Mouse (Mus musculus): Measurements from ENCODE around the gene Ecpas. TPM values are rescaled to one million over a fixed set of nuclear protein-coding genes. Genes with fewer than 3 reads are reported as not detected.
A peak's percentile ranks its signal among the peaks of the same experiment; 100 is the strongest.

Ecpas gene
- polyA plus RNA-seq (2015; fragmentation: Nextera tagmentation; extraction: Ambion mirVana): 26.6 and 26.7 TPM in 2 replicates

GRCm38 (mm10) chr4:58912629-58913335 lies at the start of gene Ecpas:
Ecpas (minus strand) TSS chr4:58912749.
- peaks cover 17% of the 10 kb centered on the region for H3K4me1 ChIP-seq
- H3K4me3 ChIP-seq: peak within 1 kb of the TSS; percentile 92
- peak within 1 kb of the TSS; percentile 96 for H3K27ac ChIP-seq
- H3K36me3 ChIP-seq: no peaks in the 10 kb centered on the region
- H3K4me2 ChIP-seq: peak within 1 kb of the TSS; percentile 82
- no peaks in the 10 kb centered on the region for H3K27me3 ChIP-seq
- ATAC-seq (ENCODE audit: borderline replicate concordance, extremely low read depth, low FRiP score, low TSS enrichment): peak; percentile 77
- peak within 1 kb of the TSS; percentile 91 for H3K9ac ChIP-seq
- no peaks in the 10 kb centered on the region for H3K9me3 ChIP-seq
- WGBS: 3% methylated on average over 40 of the region's 43 CpGs

GRCm38 (mm10) chr4:58961719-58962118 lies 49.2 kb upstream of the Ecpas start:
- H3K4me2 ChIP-seq: no peak overlapping the region
- WGBS: 92% methylated on average over 15 of the region's 15 CpGs
- H3K4me3 ChIP-seq: no peak overlapping the region
- ATAC-seq (ENCODE audit: borderline replicate concordance, extremely low read depth, low FRiP score, low TSS enrichment): no peak
- H3K27me3 ChIP-seq: no peaks in the 10 kb centered on the region
- H3K4me1 ChIP-seq: no peaks in the 10 kb centered on the region
- H3K9ac ChIP-seq: no peak overlapping the region
- no peak overlapping the region for H3K27ac ChIP-seq
- H3K36me3 ChIP-seq: no peaks in the 10 kb centered on the region
- no peaks in the 10 kb centered on the region for H3K9me3 ChIP-seq

- WGBS: 88% methylated on average over 11 of the region's 11 CpGs
Measured at GRCm38 (mm10) chr4:58952630-58953029, 40.1 kb upstream of the Ecpas start.

GRCm38 (mm10) chr4:58948391-58948790 lies 35.8 kb upstream of the Ecpas start:
- Histone ChIP-seq H3K9me3 (no peaks in the 10 kb centered on the region), H3K4me3 (no peak overlapping the region), H3K36me3 (no peaks in the 10 kb centered on the region), H3K9ac (no peak overlapping the region), H3K4me1 (peaks cover 5% of the 10 kb centered on the region), H3K27ac (no peak overlapping the region), H3K27me3 (0 out of 2 replicates have a peak, but pooled peaks cover 7% of the 10 kb centered on the region), H3K4me2 (no peak overlapping the region)
- ATAC-seq (ENCODE audit: borderline replicate concordance, extremely low read depth, low FRiP score, low TSS enrichment): no peak
- WGBS: 77% methylated on average over 4 of the region's 4 CpGs

More at GRCm38 (mm10) chr4:58952630-58953029, 40.1 kb upstream of the Ecpas start:
- ATAC-seq (ENCODE audit: borderline replicate concordance, extremely low read depth, low FRiP score, low TSS enrichment): no peak
- Histone ChIP-seq H3K9me3 (no peaks in the 10 kb centered on the region), H3K36me3 (no peaks in the 10 kb centered on the region), H3K4me1 (no peaks in the 10 kb centered on the region), H3K9ac (no peak overlapping the region), H3K4me2 (no peak overlapping the region), H3K27me3 (no peaks in the 10 kb centered on the region), H3K27ac (no peak overlapping the region), H3K4me3 (no peak overlapping the region)

- H3K4me3 ChIP-seq: no peak overlapping the region
- H3K4me1 ChIP-seq: peaks cover 8% of the 10 kb centered on the region
- ATAC-seq (ENCODE audit: borderline replicate concordance, extremely low read depth, low FRiP score, low TSS enrichment): no peak
- H3K9me3 ChIP-seq: no peaks in the 10 kb centered on the region
- WGBS: 47% methylated on average over 5 of the region's 5 CpGs
- H3K27me3 ChIP-seq: 0 out of 2 replicates have a peak, but pooled peaks cover 7% of the 10 kb centered on the region
- H3K27ac ChIP-seq: no peak overlapping the region
- H3K4me2 ChIP-seq: peak overlapping the region; percentile 94; the same call in 1 of the 2 replicates
- H3K9ac ChIP-seq: no peak overlapping the region
- H3K36me3 ChIP-seq: no peaks in the 10 kb centered on the region
Measured at GRCm38 (mm10) chr4:58944695-58945094, 32.1 kb upstream of the Ecpas start.

GRCm38 (mm10) chr4:58944206-58944553 lies 31.6 kb upstream of the Ecpas start:
- H3K4me1 ChIP-seq: peaks cover 8% of the 10 kb centered on the region
- H3K27ac ChIP-seq: no peak overlapping the region
- H3K36me3 ChIP-seq: no peaks in the 10 kb centered on the region
- no peak for ATAC-seq (ENCODE audit: borderline replicate concordance, extremely low read depth, low FRiP score, low TSS enrichment)
- H3K4me2 ChIP-seq: peak overlapping the region; percentile 94
- H3K4me3 ChIP-seq: peak overlapping the region; percentile 71
- H3K9me3 ChIP-seq: no peaks in the 10 kb centered on the region
- H3K9ac ChIP-seq: peak overlapping the region; percentile 58; the same call in 1 of the 2 replicates
- H3K27me3 ChIP-seq: 0 out of 2 replicates have a peak, but pooled peaks cover 7% of the 10 kb centered on the region
- WGBS: 12% methylated on average over 6 of the region's 6 CpGs

GRCm38 (mm10) chr4:58943420-58944205 lies 31.1 kb upstream of the Ecpas start, which contains the start of gene Zkscan16:
Zkscan16 (plus strand) TSS chr4:58943628.
- H3K4me1 ChIP-seq: peaks cover 8% of the 10 kb centered on the region
- H3K9me3 ChIP-seq: no peaks in the 10 kb centered on the region
- peak; percentile 74; the same call in 1 of the 2 replicates for ATAC-seq (ENCODE audit: borderline replicate concordance, extremely low read depth, low FRiP score, low TSS enrichment)
- H3K27ac ChIP-seq: no peak within 1 kb of the TSS
- 1% methylated on average over 50 of the region's 50 CpGs for WGBS
- H3K4me2 ChIP-seq: peak within 1 kb of the TSS; percentile 94
- 0 out of 2 replicates have a peak, but pooled peaks cover 7% of the 10 kb centered on the region for H3K27me3 ChIP-seq
- H3K9ac ChIP-seq: peak within 1 kb of the TSS; percentile 58
- no peaks in the 10 kb centered on the region for H3K36me3 ChIP-seq
- H3K4me3 ChIP-seq: peak within 1 kb of the TSS; percentile 71

- no peak for ATAC-seq (ENCODE audit: borderline replicate concordance, extremely low read depth, low FRiP score, low TSS enrichment)
- Histone ChIP-seq H3K27me3 (0 out of 2 replicates have a peak, but pooled peaks cover 7% of the 10 kb centered on the region), H3K4me1 (peaks cover 8% of the 10 kb centered on the region), H3K9me3 (no peaks in the 10 kb centered on the region), H3K36me3 (no peaks in the 10 kb centered on the region), H3K4me3 (peak overlapping the region; percentile 71), H3K4me2 (peak overlapping the region; percentile 94), H3K27ac (no peak overlapping the region), H3K9ac (peak overlapping the region; percentile 58; the same call in 1 of the 2 replicates)
- 79% methylated on average over 4 of the region's 4 CpGs for WGBS
Measured at GRCm38 (mm10) chr4:58942942-58943341, 30.4 kb upstream of the Ecpas start.

- ATAC-seq (ENCODE audit: borderline replicate concordance, extremely low read depth, low FRiP score, low TSS enrichment): no peak
- 0 out of 2 replicates have a peak, but pooled peaks cover 7% of the 10 kb centered on the region for H3K27me3 ChIP-seq
Measured at GRCm38 (mm10) chr4:58941638-58942037, 29.1 kb upstream of the Ecpas start.

GRCm38 (mm10) chr4:58935846-58936245 lies 23.3 kb upstream of the Ecpas start:
- no peaks in the 10 kb centered on the region for H3K27me3 ChIP-seq
- H3K4me3 ChIP-seq: no peak overlapping the region
- no peaks in the 10 kb centered on the region for H3K9me3 ChIP-seq
- no peak overlapping the region for H3K27ac ChIP-seq
- no peak for ATAC-seq (ENCODE audit: borderline replicate concordance, extremely low read depth, low FRiP score, low TSS enrichment)
- H3K36me3 ChIP-seq: no peaks in the 10 kb centered on the region
- H3K4me2 ChIP-seq: no peak overlapping the region
- H3K4me1 ChIP-seq: peaks cover 7% of the 10 kb centered on the region
- WGBS: 57% methylated on average over 3 of the region's 3 CpGs
- no peak overlapping the region for H3K9ac ChIP-seq

More at GRCm38 (mm10) chr4:58941638-58942037, 29.1 kb upstream of the Ecpas start:
- peaks cover 8% of the 10 kb centered on the region for H3K4me1 ChIP-seq
- no peak overlapping the region for H3K27ac ChIP-seq
- no peaks in the 10 kb centered on the region for H3K36me3 ChIP-seq
- H3K4me3 ChIP-seq: no peak overlapping the region
- no peaks in the 10 kb centered on the region for H3K9me3 ChIP-seq
- no peak overlapping the region for H3K4me2 ChIP-seq
- H3K9ac ChIP-seq: no peak overlapping the region

- peak overlapping the region; percentile 19; the same call in 1 of the 2 replicates for H3K4me2 ChIP-seq
Measured at GRCm38 (mm10) chr4:58934746-58935476, 22.4 kb upstream of the Ecpas start.

More at GRCm38 (mm10) chr4:58934746-58935476, 22.4 kb upstream of the Ecpas start:
- Histone ChIP-seq H3K9ac (no peak overlapping the region), H3K4me1 (peaks cover 7% of the 10 kb centered on the region), H3K9me3 (no peaks in the 10 kb centered on the region), H3K4me3 (no peak overlapping the region), H3K36me3 (no peaks in the 10 kb centered on the region), H3K27ac (no peak overlapping the region), H3K27me3 (no peaks in the 10 kb centered on the region)
- WGBS: 26% methylated on average over 15 of the region's 15 CpGs
- ATAC-seq (ENCODE audit: borderline replicate concordance, extremely low read depth, low FRiP score, low TSS enrichment): peak; percentile 70; the same call in 1 of the 2 replicates
